Mouse (Mus musculus): ENCODE data around the gene Samd10. TPM values are rescaled to one million over a fixed set of nuclear protein-coding genes. Genes with fewer than 3 reads are reported as not detected.

Gene Samd10
- polyA plus RNA-seq, 1 experiment, result 1.0 TPM

- Histone ChIP-seq H3K9me3 (peaks cover 3% of the 10 kb centered on the region; the same call in 1 of the 2 replicates), H3K36me3 (replicated peaks; ENCODE audit: low read length) (peaks cover 96% of the 10 kb centered on the region), H3K4me1 (peaks cover 44% of the 10 kb centered on the region), H3K27me3 (replicated peaks) (no peaks in the 10 kb centered on the region), H3K4me3 (replicated peaks) (no peak overlapping the region)
- TF ChIP-seq FLI1 (IDR thresholded peaks at IDR 0.05; ENCODE audit: low read length), result no peak
- no peak for TF ChIP-seq GATA1 (IDR thresholded peaks at IDR 0.05; ENCODE audit: borderline replicate concordance, low read length)
Observed at GRCm38 (mm10) chr2:181569856-181570255, 29.2 kb downstream of the Samd10 start.

GRCm38 (mm10) chr2:181568272-181569008, 30.6 kb downstream of the Samd10 start:
- Histone ChIP-seq H3K27me3 (replicated peaks) (no peaks in the 10 kb centered on the region), H3K36me3 (replicated peaks; ENCODE audit: low read length) (peaks cover 84% of the 10 kb centered on the region), H3K4me1 (peaks cover 41% of the 10 kb centered on the region), H3K4me3 (replicated peaks) (no peak overlapping the region), H3K9me3 (peaks cover 3% of the 10 kb centered on the region; the same call in 1 of the 2 replicates)
- no peak for TF ChIP-seq FLI1 (IDR thresholded peaks at IDR 0.05; ENCODE audit: low read length)
- no peak for TF ChIP-seq GATA1 (IDR thresholded peaks at IDR 0.05; ENCODE audit: borderline replicate concordance, low read length)

- Histone ChIP-seq H3K27me3 (replicated peaks) (no peaks in the 10 kb centered on the region), H3K4me3 (replicated peaks) (no peak overlapping the region), H3K9me3 (peaks cover 3% of the 10 kb centered on the region; the same call in 1 of the 2 replicates), H3K4me1 (peaks cover 38% of the 10 kb centered on the region), H3K36me3 (replicated peaks; ENCODE audit: low read length) (peaks cover 73% of the 10 kb centered on the region)
- TF ChIP-seq FLI1 (IDR thresholded peaks at IDR 0.05; ENCODE audit: low read length), result no peak
- no peak for TF ChIP-seq GATA1 (IDR thresholded peaks at IDR 0.05; ENCODE audit: borderline replicate concordance, low read length)
Observed at GRCm38 (mm10) chr2:181567338-181567737, 31.7 kb downstream of the Samd10 start.

- Histone ChIP-seq H3K4me3 (replicated peaks) (no peak overlapping the region), H3K36me3 (replicated peaks; ENCODE audit: low read length) (peaks cover 66% of the 10 kb centered on the region), H3K9me3 (no peaks in the 10 kb centered on the region), H3K27me3 (replicated peaks) (no peaks in the 10 kb centered on the region), H3K4me1 (peaks cover 5% of the 10 kb centered on the region)
- TF ChIP-seq FLI1 (IDR thresholded peaks at IDR 0.05; ENCODE audit: low read length) (no peak), GATA1 (IDR thresholded peaks at IDR 0.05; ENCODE audit: borderline replicate concordance, low read length) (no peak)
Observed at GRCm38 (mm10) chr2:181553772-181554171, 45.2 kb downstream of the Samd10 start.

- no peaks in the 10 kb centered on the region for H3K27me3 ChIP-seq (replicated peaks)
- no peaks in the 10 kb centered on the region for H3K9me3 ChIP-seq
- H3K36me3 ChIP-seq (replicated peaks; ENCODE audit: low read length), result peaks cover 96% of the 10 kb centered on the region
- no peak overlapping the region for H3K4me3 ChIP-seq (replicated peaks)
- peaks cover 32% of the 10 kb centered on the region for H3K4me1 ChIP-seq
- no peak for TF ChIP-seq FLI1 (IDR thresholded peaks at IDR 0.05; ENCODE audit: low read length)
- TF ChIP-seq GATA1 (IDR thresholded peaks at IDR 0.05; ENCODE audit: borderline replicate concordance, low read length), result no peak
Observed at GRCm38 (mm10) chr2:181550233-181550632, 48.8 kb downstream of the Samd10 start.

- H3K4me3 ChIP-seq (replicated peaks), result no peak overlapping the region
- no peak for TF ChIP-seq FLI1 (IDR thresholded peaks at IDR 0.05; ENCODE audit: low read length)
- TF ChIP-seq GATA1 (IDR thresholded peaks at IDR 0.05; ENCODE audit: borderline replicate concordance, low read length), result no peak
- peaks cover 43% of the 10 kb centered on the region for H3K4me1 ChIP-seq
- H3K27me3 ChIP-seq (replicated peaks), result no peaks in the 10 kb centered on the region
- no peaks in the 10 kb centered on the region for H3K9me3 ChIP-seq
- H3K36me3 ChIP-seq (replicated peaks; ENCODE audit: low read length), result peaks cover 95% of the 10 kb centered on the region
Observed at GRCm38 (mm10) chr2:181548682-181549081, 50.3 kb downstream of the Samd10 start.

GRCm38 (mm10) chr2:181548227-181548626, 50.8 kb downstream of the Samd10 start:
- TF ChIP-seq FLI1 (IDR thresholded peaks at IDR 0.05; ENCODE audit: low read length), result no peak
- no peak for TF ChIP-seq GATA1 (IDR thresholded peaks at IDR 0.05; ENCODE audit: borderline replicate concordance, low read length)
- Histone ChIP-seq H3K27me3 (replicated peaks) (no peaks in the 10 kb centered on the region), H3K9me3 (no peaks in the 10 kb centered on the region), H3K4me3 (replicated peaks) (no peak overlapping the region), H3K36me3 (replicated peaks; ENCODE audit: low read length) (peaks cover 90% of the 10 kb centered on the region), H3K4me1 (peaks cover 43% of the 10 kb centered on the region)

GRCm38 (mm10) chr2:181546142-181546541, 52.9 kb downstream of the Samd10 start:
- H3K36me3 ChIP-seq (replicated peaks; ENCODE audit: low read length), result peaks cover 85% of the 10 kb centered on the region
- H3K9me3 ChIP-seq, result no peaks in the 10 kb centered on the region
- TF ChIP-seq FLI1 (IDR thresholded peaks at IDR 0.05; ENCODE audit: low read length) (no peak), GATA1 (IDR thresholded peaks at IDR 0.05; ENCODE audit: borderline replicate concordance, low read length) (no peak)
- H3K4me1 ChIP-seq, result peaks cover 43% of the 10 kb centered on the region
- H3K4me3 ChIP-seq (replicated peaks), result no peak overlapping the region
- no peaks in the 10 kb centered on the region for H3K27me3 ChIP-seq (replicated peaks)

Other genes with a start within 250 kb of the Samd10 start
- gene Zgpat, start 234.3 kb downstream of the Samd10 start, polyA plus RNA-seq (2012; ENCODE audit: insufficient read depth, low replicate concordance), result 3.5 and 17.6 TPM in 2 replicates
- 5.0 and 9.7 TPM in 2 replicates for gene Arfrp1, start 233.8 kb downstream of the Samd10 start, polyA plus RNA-seq (2012; ENCODE audit: insufficient read depth, low replicate concordance)
- gene Lime1, start 219.1 kb downstream of the Samd10 start, polyA plus RNA-seq (2012; ENCODE audit: insufficient read depth, low replicate concordance), result 20.5 and 108 TPM in 2 replicates
- gene Zbtb46, start 139.8 kb downstream of the Samd10 start, polyA plus RNA-seq (2012; ENCODE audit: insufficient read depth, low replicate concordance), result 0.16 TPM in 1 of 2 replicates, not detected in the other
- not detected in 2 replicates for gene Abhd16b, start 106.0 kb downstream of the Samd10 start, polyA plus RNA-seq (2012; ENCODE audit: insufficient read depth, low replicate concordance)
- gene Tpd52l2, start 102.1 kb downstream of the Samd10 start, polyA plus RNA-seq (2012; ENCODE audit: insufficient read depth, low replicate concordance), result 7.5 and 38.2 TPM in 2 replicates
- gene Dnajc5, start 78.7 kb downstream of the Samd10 start, polyA plus RNA-seq (2012; ENCODE audit: insufficient read depth, low replicate concordance), result 10.4 and 13.9 TPM in 2 replicates
- 58.8 and 109 TPM in 2 replicates for gene Uckl1, start 14.3 kb downstream of the Samd10 start, polyA plus RNA-seq (2012; ENCODE audit: insufficient read depth, low replicate concordance)
- 3.6 and 12.6 TPM in 2 replicates for gene Prpf6, start 7.3 kb downstream of the Samd10 start, polyA plus RNA-seq (2012; ENCODE audit: insufficient read depth, low replicate concordance)
- gene Zfp512b, start 6.4 kb downstream of the Samd10 start, polyA plus RNA-seq (2012; ENCODE audit: insufficient read depth, low replicate concordance), result 12.8 and 34.9 TPM in 2 replicates
- not detected in 2 replicates for gene Gm29797, start 57.8 kb upstream of the Samd10 start, polyA plus RNA-seq (2012; ENCODE audit: insufficient read depth, low replicate concordance)
- gene Sox18, start 72.4 kb upstream of the Samd10 start, polyA plus RNA-seq (2012; ENCODE audit: insufficient read depth, low replicate concordance), result not detected in 2 replicates
- gene Tcea2, start 81.1 kb upstream of the Samd10 start, polyA plus RNA-seq (2012; ENCODE audit: insufficient read depth, low replicate concordance), result 1.1 and 1.3 TPM in 2 replicates
- 38.7 and 51.9 TPM in 2 replicates for gene Rgs19, start 94.8 kb upstream of the Samd10 start, polyA plus RNA-seq (2012; ENCODE audit: insufficient read depth, low replicate concordance)
- gene Lkaaear1, start 99.2 kb upstream of the Samd10 start, polyA plus RNA-seq (2012; ENCODE audit: insufficient read depth, low replicate concordance), result not detected in 2 replicates
- not detected in 2 replicates for gene Oprl1, start 115.8 kb upstream of the Samd10 start, polyA plus RNA-seq (2012; ENCODE audit: insufficient read depth, low replicate concordance)
- gene Myt1, start 164.1 kb upstream of the Samd10 start, polyA plus RNA-seq (2012; ENCODE audit: insufficient read depth, low replicate concordance), result not detected in 2 replicates
- 7.6 TPM in 1 of 2 replicates, not detected in the other for gene Pcmtd2, start 238.6 kb upstream of the Samd10 start, polyA plus RNA-seq (2012; ENCODE audit: insufficient read depth, low replicate concordance)

Data from megakaryocyte, embryonic 14.5 days (primary cell).